Mouse (Mus musculus) stomach, postnatal 0 days (tissue): Measurements from ENCODE around the gene Sgpl1.

ENCODE experiments used
- CTCF ChIP-seq: IDR thresholded peaks from 2 replicates; pipeline ENCODE4 v1.5.1; 2016; ENCODE audit warnings: antibody characterized with exemption, low read depth, mild to moderate bottlenecking, moderate library complexity
- EP300 ChIP-seq: optimal IDR thresholded peaks from 2 replicates; pipeline ENCODE3; 2016; ENCODE audit warnings: antibody characterized with exemption

DNA sequence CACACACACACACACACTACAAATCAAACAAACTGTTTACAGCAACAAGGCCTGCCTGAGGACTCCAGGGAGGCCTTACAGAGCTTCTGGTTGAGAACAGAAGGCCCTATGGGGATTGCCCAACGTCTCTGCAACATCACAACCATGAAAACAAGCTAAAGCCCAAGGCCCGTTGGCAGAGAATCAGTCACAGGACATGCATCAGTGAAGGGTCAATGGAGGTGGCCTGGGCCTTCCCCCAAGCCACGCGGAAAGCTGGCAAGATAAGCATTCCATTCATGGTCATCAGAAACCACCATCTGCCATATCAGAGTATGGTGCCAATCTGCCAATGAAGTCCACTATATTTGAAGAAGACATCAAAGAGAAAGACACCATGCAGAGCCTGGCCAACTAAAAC lies 13.2 kb upstream of the Sgpl1 start:
- TF ChIP-seq CTCF, result no peak
- TF ChIP-seq EP300, result no peak
